Mouse (Mus musculus): Measurements from ENCODE around the gene Map1lc3b.

DNA sequence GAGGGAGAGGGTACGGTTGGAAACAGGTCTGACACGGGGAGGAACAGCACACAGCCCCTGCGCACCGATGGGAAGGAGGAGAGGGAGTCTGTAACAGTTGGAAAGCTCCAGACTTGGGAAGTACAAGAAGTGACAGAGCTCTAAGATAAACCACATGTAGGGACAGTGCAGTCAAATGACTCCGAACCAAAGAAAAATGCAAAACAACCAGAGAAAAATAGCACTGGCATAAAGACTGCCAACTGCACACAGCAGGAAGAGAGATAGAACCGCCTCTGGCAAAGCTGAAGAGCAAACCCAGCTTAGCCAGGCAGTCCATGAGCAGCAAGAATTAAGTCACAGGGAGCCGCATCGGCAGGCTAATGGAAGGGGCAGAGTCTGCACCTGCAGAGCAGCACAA, 32.9 kb downstream of the Map1lc3b start:
- TF ChIP-seq CTCF (IDR thresholded peaks at IDR 0.05; ENCODE audit: extremely low read depth, insufficient read depth, insufficient read length, insufficient replicate concordance) (no peak), POLR2A (IDR thresholded peaks at IDR 0.05; ENCODE audit: low read depth, low read length) (no peak)
